Mouse (Mus musculus) forebrain, embryonic 14.5 days (tissue): Measurements from ENCODE around the gene Cd3d. TPM values are rescaled to one million over a fixed set of nuclear protein-coding genes. Genes with fewer than 3 reads are reported as not detected.

Experiments
- ATAC-seq: fragments of 200-750 bp; cut with Nextera tagmentation; 2 replicates; pipeline ENCODE4 v1.8.0; 2017; ENCODE audit warnings: mild to moderate bottlenecking, moderate library complexity
- DNase-seq: peaks from one replicate; pipeline ENCODE4 v3.0.0-alpha.2; 2015; ENCODE audit warnings: low spot score
- H3K27ac ChIP-seq: fragments of 300-500 bp; sonication (generic); 2 replicates; pipeline ENCODE4 v1.5.1; 2014; ENCODE audit warnings: low read depth, mild to moderate bottlenecking, control low read depth, low read length, moderate library complexity
- H3K27me3 ChIP-seq: fragments of 300-500 bp; sonication (generic); replicated peaks from 2 replicates; pipeline ENCODE4 v1.6.1; 2014; ENCODE audit warnings: low read length, control low read depth, mixed read lengths; ENCODE audit not compliant: control insufficient read depth, insufficient read depth
- H3K36me3 ChIP-seq: fragments of 300-500 bp; sonication (generic); 2 replicates; pipeline ENCODE4 v1.6.1; 2014; ENCODE audit warnings: low read length, control low read depth; ENCODE audit not compliant: control insufficient read depth, insufficient read depth
- H3K4me1 ChIP-seq: fragments of 300-500 bp; sonication (generic); 2 replicates; pipeline ENCODE4 v1.6.1; 2014; ENCODE audit warnings: antibody characterized with exemption, low read length, control low read depth; ENCODE audit not compliant: control insufficient read depth, insufficient read depth
- H3K4me2 ChIP-seq: fragments of 300-500 bp; sonication (generic); 2 replicates; pipeline ENCODE4 v1.6.1; 2014; ENCODE audit warnings: mild to moderate bottlenecking, control low read depth, low read length
- H3K4me3 ChIP-seq: fragments of 300-500 bp; sonication (generic); 2 replicates; pipeline ENCODE4 v1.5.1; 2014; ENCODE audit warnings: low read depth, low read length, control low read depth
- H3K9ac ChIP-seq: fragments of 300-500 bp; sonication (generic); 2 replicates; pipeline ENCODE4 v1.6.1; 2014; ENCODE audit warnings: mild to moderate bottlenecking, low read length, control low read depth, moderate library complexity
- H3K9me3 ChIP-seq: fragments of 300-500 bp; sonication (generic); replicated peaks from 2 replicates; pipeline ENCODE4 v1.6.1; 2016; ENCODE audit warnings: low read length, control low read depth, mixed read lengths; ENCODE audit not compliant: control insufficient read depth
- WGBS: fragments of 180-500 bp; shearing (Covaris S2); extraction: QIAGEN DNeasy Blood & Tissue Kit; methylation state at CpG from one replicate; pipeline ENCODE4 v1.1.7; 2014; 5-methylcytosine and 5-hydroxymethylcytosine counted together
- polyA plus RNA-seq: library from polyadenylated mRNA; unstranded; fragments of >200 nt; fragmentation: Nextera tagmentation; extraction: Ambion mirVana; gene quantifications from 2 replicates; pipeline ENCODE4 v1.2.1, GENCODE M21; 2014

Gene Cd3d
- polyA plus RNA-seq, 1 experiment from 2014 or later: not detected

- H3K27me3 ChIP-seq: no peaks in the 10 kb centered on the region
- H3K4me2 ChIP-seq: no peak overlapping the region
- WGBS: 53% methylated on average over 6 of the region's 6 CpGs
- no peaks in the 10 kb centered on the region for H3K36me3 ChIP-seq
- H3K4me3 ChIP-seq: no peak overlapping the region
- H3K9ac ChIP-seq: no peak overlapping the region
- no peaks in the 10 kb centered on the region for H3K9me3 ChIP-seq
- H3K4me1 ChIP-seq: no peaks in the 10 kb centered on the region
- ATAC-seq (no peak), DNase-seq (no peak)
- H3K27ac ChIP-seq: no peak overlapping the region
These were observed 17.6 kb downstream of the Cd3d start for GRCm38 (mm10) chr9:44999171-44999570.

- H3K9ac ChIP-seq: no peak overlapping the region
- H3K27me3 ChIP-seq: no peaks in the 10 kb centered on the region
- H3K27ac ChIP-seq: no peak overlapping the region
- WGBS: 83% methylated on average over 5 of the region's 5 CpGs
- H3K36me3 ChIP-seq: no peaks in the 10 kb centered on the region
- no peak overlapping the region for H3K4me2 ChIP-seq
- no peaks in the 10 kb centered on the region for H3K4me1 ChIP-seq
- ATAC-seq (no peak), DNase-seq (no peak)
- H3K9me3 ChIP-seq: no peaks in the 10 kb centered on the region
- no peak overlapping the region for H3K4me3 ChIP-seq
These were observed 18.2 kb downstream of the Cd3d start for GRCm38 (mm10) chr9:44999776-45000175.

GRCm38 (mm10) chr9:45000249-45000648, 18.7 kb downstream of the Cd3d start:
- DNase-seq (no peak), ATAC-seq (no peak)
- Histone ChIP-seq H3K4me1 (no peaks in the 10 kb centered on the region), H3K9ac (no peak overlapping the region), H3K27me3 (no peaks in the 10 kb centered on the region), H3K36me3 (no peaks in the 10 kb centered on the region), H3K4me2 (no peak overlapping the region), H3K4me3 (no peak overlapping the region), H3K27ac (no peak overlapping the region), H3K9me3 (no peaks in the 10 kb centered on the region)
- whole genome bisulfite sequencing: 79% methylated on average over 3 of the region's 3 CpGs

GRCm38 (mm10) chr9:45007404-45007803, 25.8 kb downstream of the Cd3d start:
- 76% methylated on average over 12 of the region's 12 CpGs for WGBS
- no peak for DNase-seq
- ATAC-seq: no peak

GRCm38 (mm10) chr9:45008342-45008741, 26.8 kb downstream of the Cd3d start:
- no peak for DNase-seq

More at GRCm38 (mm10) chr9:45007404-45007803, 25.8 kb downstream of the Cd3d start:
- no peaks in the 10 kb centered on the region for H3K4me1 ChIP-seq
- H3K9ac ChIP-seq: no peak overlapping the region
- no peaks in the 10 kb centered on the region for H3K36me3 ChIP-seq
- no peak overlapping the region for H3K27ac ChIP-seq
- H3K4me2 ChIP-seq: no peak overlapping the region
- no peaks in the 10 kb centered on the region for H3K27me3 ChIP-seq
- no peak overlapping the region for H3K4me3 ChIP-seq
- no peaks in the 10 kb centered on the region for H3K9me3 ChIP-seq

GRCm38 (mm10) chr9:45009180-45010078, 27.8 kb downstream of the Cd3d start, which contains the start of gene Cd3e:
Cd3e (minus strand) TSS chr9:45009627.
- no peaks in the 10 kb centered on the region for H3K27me3 ChIP-seq
- no peak within 1 kb of the TSS for H3K27ac ChIP-seq
- H3K9me3 ChIP-seq: no peaks in the 10 kb centered on the region
- DNase-seq (no peak), ATAC-seq (no peak)
- no peaks in the 10 kb centered on the region for H3K36me3 ChIP-seq
- 83% methylated on average over 19 of the region's 19 CpGs for WGBS
- no peak within 1 kb of the TSS for H3K4me2 ChIP-seq
- H3K4me1 ChIP-seq: no peaks in the 10 kb centered on the region
- H3K4me3 ChIP-seq: no peak within 1 kb of the TSS
- H3K9ac ChIP-seq: no peak within 1 kb of the TSS

More at GRCm38 (mm10) chr9:45008342-45008741, 26.8 kb downstream of the Cd3d start:
- no peak overlapping the region for H3K4me3 ChIP-seq
- H3K36me3 ChIP-seq: no peaks in the 10 kb centered on the region
- ATAC-seq: no peak
- WGBS: 77% methylated on average over 4 of the region's 4 CpGs
- H3K9ac ChIP-seq: no peak overlapping the region
- no peaks in the 10 kb centered on the region for H3K9me3 ChIP-seq
- no peaks in the 10 kb centered on the region for H3K4me1 ChIP-seq
- no peak overlapping the region for H3K4me2 ChIP-seq
- no peak overlapping the region for H3K27ac ChIP-seq
- no peaks in the 10 kb centered on the region for H3K27me3 ChIP-seq

GRCm38 (mm10) chr9:45010461-45010860, 28.9 kb downstream of the Cd3d start:
- Histone ChIP-seq H3K4me2 (no peak overlapping the region), H3K27me3 (no peaks in the 10 kb centered on the region), H3K9me3 (no peaks in the 10 kb centered on the region), H3K27ac (no peak overlapping the region), H3K36me3 (no peaks in the 10 kb centered on the region), H3K4me3 (no peak overlapping the region), H3K4me1 (no peaks in the 10 kb centered on the region), H3K9ac (no peak overlapping the region)
- 82% methylated on average over 4 of the region's 4 CpGs for WGBS
- ATAC-seq (no peak), DNase-seq (peak; percentile 11)

GRCm38 (mm10) chr9:45011291-45011690, 29.7 kb downstream of the Cd3d start:
- no peak overlapping the region for H3K27ac ChIP-seq

GRCm38 (mm10) chr9:45014879-45015278, 33.3 kb downstream of the Cd3d start:
- H3K27ac ChIP-seq: no peak overlapping the region
- H3K27me3 ChIP-seq: no peaks in the 10 kb centered on the region
- 38% methylated on average over 2 of the region's 2 CpGs for WGBS
- H3K36me3 ChIP-seq: no peaks in the 10 kb centered on the region
- H3K4me2 ChIP-seq: no peak overlapping the region
- no peak for ATAC-seq
- no peaks in the 10 kb centered on the region for H3K4me1 ChIP-seq
- no peak for DNase-seq
- no peaks in the 10 kb centered on the region for H3K9me3 ChIP-seq
- H3K9ac ChIP-seq: no peak overlapping the region
- H3K4me3 ChIP-seq: no peak overlapping the region

More at GRCm38 (mm10) chr9:45011291-45011690, 29.7 kb downstream of the Cd3d start:
- no peak for ATAC-seq
- 55% methylated on average over 6 of the region's 6 CpGs for WGBS
- Histone ChIP-seq H3K4me3 (no peak overlapping the region), H3K36me3 (no peaks in the 10 kb centered on the region), H3K27me3 (no peaks in the 10 kb centered on the region), H3K4me1 (no peaks in the 10 kb centered on the region), H3K4me2 (no peak overlapping the region), H3K9me3 (no peaks in the 10 kb centered on the region), H3K9ac (no peak overlapping the region)
- no peak for DNase-seq
